Mouse (Mus musculus) neural tube, embryonic 11.5 days (tissue): Measurements from ENCODE around the gene Rab11fip5. TPM values are rescaled to one million over a fixed set of nuclear protein-coding genes. Genes with fewer than 3 reads are reported as not detected.

Experiments used
- ATAC-seq: fragments of 200-750 bp; cut with Nextera tagmentation; 2 replicates; pipeline ENCODE4 v1.8.0; 2017; ENCODE audit warnings: moderate number of reproducible peaks, mild to moderate bottlenecking, moderate TSS enrichment, moderate library complexity; ENCODE audit not compliant: insufficient read depth, low FRiP score, low TSS enrichment
- DNase-seq: peaks from one replicate; pipeline ENCODE4 v3.0.0-alpha.2; 2015; ENCODE audit warnings: low spot score
- H3K27ac ChIP-seq: fragments of 300-500 bp; sonication (generic); 2 replicates; pipeline ENCODE4 v1.5.1; 2014; ENCODE audit warnings: low read depth, mild to moderate bottlenecking, low read length
- H3K27me3 ChIP-seq: fragments of 300-500 bp; sonication (generic); 2 replicates; pipeline ENCODE4 v1.6.1; 2014; ENCODE audit warnings: mild to moderate bottlenecking, low read length, mixed read lengths; ENCODE audit not compliant: control insufficient read depth, insufficient read depth
- H3K36me3 ChIP-seq: fragments of 300-500 bp; sonication (generic); 2 replicates; pipeline ENCODE4 v1.6.1; 2014; ENCODE audit warnings: mild to moderate bottlenecking, low read length, moderate library complexity, mixed read lengths; ENCODE audit not compliant: control insufficient read depth, insufficient read depth
- H3K4me1 ChIP-seq: fragments of 300-500 bp; sonication (generic); 2 replicates; pipeline ENCODE4 v1.6.1; 2014; ENCODE audit warnings: low read length, mixed read lengths; ENCODE audit not compliant: control insufficient read depth, insufficient read depth
- H3K4me2 ChIP-seq: fragments of 300-500 bp; sonication (generic); 2 replicates; pipeline ENCODE4 v1.6.1; 2014; ENCODE audit warnings: low read depth, mild to moderate bottlenecking, moderate library complexity
- H3K4me3 ChIP-seq: fragments of 300-500 bp; sonication (generic); 2 replicates; pipeline ENCODE4 v1.5.1; 2014; ENCODE audit warnings: low read depth, low read length
- H3K9ac ChIP-seq: fragments of 300-500 bp; sonication (generic); 2 replicates; pipeline ENCODE4 v1.6.1; 2014; ENCODE audit warnings: mild to moderate bottlenecking, low read length
- H3K9me3 ChIP-seq: fragments of 300-500 bp; sonication (generic); 2 replicates; pipeline ENCODE4 v1.6.1; 2016; ENCODE audit warnings: low read length; ENCODE audit not compliant: control insufficient read depth
- WGBS: fragments of 180-500 bp; shearing (Covaris S2); extraction: QIAGEN DNeasy Blood & Tissue Kit; methylation state at CpG from one replicate; pipeline ENCODE4 v1.1.7; 2014; 5-methylcytosine and 5-hydroxymethylcytosine counted together
- polyA plus RNA-seq: library from polyadenylated mRNA; unstranded; fragments of >200 nt; fragmentation: Nextera tagmentation; extraction: Ambion mirVana; gene quantifications from 2 replicates; pipeline ENCODE4 v1.2.1, GENCODE M21; 2014

Gene Rab11fip5
- polyA plus RNA-seq = 4.4 and 5.5 TPM in 2 replicates

DNA sequence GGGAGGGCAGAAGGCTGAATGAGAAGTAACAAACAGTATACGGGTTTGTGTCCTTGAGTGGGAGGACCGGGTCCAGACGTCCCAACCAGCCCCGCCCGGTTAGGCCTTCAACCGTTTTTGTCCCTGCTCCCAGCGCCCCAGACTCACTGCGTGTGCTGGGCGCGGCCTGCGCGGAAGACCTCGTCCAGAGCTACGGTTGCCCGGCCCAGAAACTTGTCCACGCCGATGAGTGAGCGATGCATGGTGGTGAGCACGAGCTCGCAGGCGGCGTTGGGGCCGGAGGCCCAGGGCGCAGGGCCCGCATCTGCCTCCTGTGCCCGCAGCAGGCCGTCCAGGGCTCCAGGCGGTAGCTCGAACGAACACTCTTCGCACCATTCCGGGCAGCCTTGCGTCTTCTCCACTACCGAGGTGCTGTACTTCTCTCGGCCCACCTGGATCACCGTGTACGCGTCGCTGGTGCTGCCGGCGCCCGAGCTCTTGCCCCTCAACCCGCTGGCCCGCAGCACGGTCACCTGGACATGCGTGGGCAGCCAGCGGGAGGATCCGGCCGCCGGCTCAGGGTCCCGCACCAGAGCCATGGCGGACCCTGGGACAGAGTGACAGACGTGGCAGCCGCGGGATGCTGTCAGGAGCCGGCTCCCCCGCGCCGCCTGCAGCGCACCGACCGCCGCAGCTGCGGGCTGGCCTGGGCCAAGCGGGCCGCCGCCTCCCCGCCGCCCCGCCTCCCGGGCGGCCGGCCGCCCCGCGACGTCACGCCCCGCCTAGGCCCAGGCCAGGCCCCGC is at the start of gene Rab11fip5:
Rab11fip5 (minus strand) TSS at position 684 of the 783 bp plus-strand sequence.
- Histone ChIP-seq H3K27me3 (0 out of 2 replicates have a peak, but pooled peaks cover 2% of the 10 kb centered on the region), H3K4me1 (no peaks in the 10 kb centered on the region; the same call in 1 of the 2 replicates), H3K4me3 (peak within 1 kb of the TSS; percentile 70), H3K4me2 (peak within 1 kb of the TSS; percentile 87), H3K9me3 (no peaks in the 10 kb centered on the region), H3K9ac (peak within 1 kb of the TSS; percentile 59), H3K36me3 (no peaks in the 10 kb centered on the region), H3K27ac (peak within 1 kb of the TSS; percentile 46; the same call in 1 of the 2 replicates)
- DNase-seq = peak; percentile 51
- ATAC-seq = peak; percentile 17
- WGBS = 2% methylated on average over 65 of the region's 80 CpGs

DNA sequence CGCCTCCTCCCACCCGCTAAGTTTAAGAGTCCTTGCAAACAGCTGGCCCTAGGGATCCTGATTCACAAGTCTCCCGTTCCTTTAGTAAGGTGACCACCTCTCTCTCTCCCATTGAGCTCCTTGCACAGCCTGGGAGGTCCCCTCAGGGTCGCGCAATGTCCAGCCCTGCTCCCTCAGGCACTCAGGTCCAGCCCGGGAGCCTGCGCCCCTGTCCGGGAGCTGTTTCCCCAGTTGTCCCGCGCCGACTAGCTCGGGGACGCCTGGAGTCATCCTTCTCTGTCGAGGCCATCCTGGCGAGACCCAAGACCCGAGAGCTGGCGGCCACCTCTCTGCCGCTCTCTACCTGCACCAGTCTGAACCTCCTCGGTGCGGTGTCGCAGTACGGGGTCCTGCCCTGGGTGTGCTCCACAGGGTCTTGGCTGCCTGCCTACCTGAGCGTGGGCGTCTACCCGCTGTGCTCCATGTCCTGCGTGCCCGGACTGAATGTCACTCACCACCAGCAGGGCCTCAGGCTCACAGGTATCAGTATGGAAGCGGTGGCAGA is 49.5 kb upstream of the Rab11fip5 start, which contains the start of gene Noto:
Noto (plus strand) TSS at position 51 of the 544 bp plus-strand sequence.
- no peaks in the 10 kb centered on the region for H3K9me3 ChIP-seq
- H3K4me2 ChIP-seq = no peak within 1 kb of the TSS
- H3K9ac ChIP-seq = no peak within 1 kb of the TSS
- DNase-seq (peak; percentile 8), ATAC-seq (no peak)
- no peaks in the 10 kb centered on the region for H3K36me3 ChIP-seq
- H3K4me1 ChIP-seq = no peaks in the 10 kb centered on the region
- H3K27me3 ChIP-seq = peaks cover 14% of the 10 kb centered on the region
- 12% methylated on average over 28 of the region's 28 CpGs for WGBS
- H3K27ac ChIP-seq = no peak within 1 kb of the TSS
- no peak within 1 kb of the TSS for H3K4me3 ChIP-seq

DNA sequence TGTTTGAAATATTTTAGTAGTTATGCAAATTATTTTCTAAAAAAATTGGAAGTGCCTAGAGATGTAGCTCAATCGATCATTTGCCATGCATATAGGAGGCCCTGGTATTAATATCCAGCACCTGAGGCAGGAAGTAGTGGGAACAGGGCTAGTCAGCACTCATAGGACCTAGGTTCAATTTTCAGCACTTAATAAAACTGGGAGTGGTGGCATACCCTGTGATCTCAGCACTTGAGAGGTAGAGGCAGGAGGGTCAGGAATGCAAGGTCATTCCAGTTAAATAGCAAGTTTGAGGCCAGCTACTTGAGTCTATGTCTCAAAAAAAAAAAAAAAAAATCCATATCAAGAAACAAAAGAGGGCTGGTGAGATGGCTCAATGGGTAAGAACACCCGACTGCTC is 44.7 kb upstream of the Rab11fip5 start:
- Histone ChIP-seq H3K27me3 (peaks cover 12% of the 10 kb centered on the region), H3K4me2 (no peak overlapping the region), H3K4me3 (no peak overlapping the region), H3K27ac (no peak overlapping the region), H3K9me3 (no peaks in the 10 kb centered on the region), H3K36me3 (no peaks in the 10 kb centered on the region), H3K4me1 (no peaks in the 10 kb centered on the region), H3K9ac (no peak overlapping the region)
- WGBS = 89% methylated on average over 2 of the region's 2 CpGs
- DNase-seq (peak; percentile 2), ATAC-seq (no peak)

DNA sequence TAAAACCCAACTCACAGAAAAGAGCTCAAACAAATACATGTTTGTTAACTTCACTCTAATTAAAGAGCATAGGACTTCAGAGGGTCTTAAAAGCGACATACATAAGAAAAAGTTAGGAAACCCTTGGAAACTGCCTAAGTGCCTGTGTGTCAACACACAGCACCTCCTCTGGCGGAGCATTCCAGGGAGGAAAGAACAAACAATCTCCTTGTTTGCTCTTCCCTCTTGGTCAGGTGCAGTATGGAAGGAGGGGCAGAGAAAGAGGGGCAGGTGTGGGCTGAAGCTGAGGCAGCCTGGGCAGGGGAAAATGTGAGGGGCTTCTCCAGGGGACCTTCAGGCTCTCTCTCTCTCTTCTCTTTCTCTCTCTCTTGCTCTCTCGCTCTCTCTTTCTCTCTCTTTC is 41.4 kb upstream of the Rab11fip5 start:
- Histone ChIP-seq H3K36me3 (no peaks in the 10 kb centered on the region), H3K27me3 (no peaks in the 10 kb centered on the region), H3K4me1 (no peaks in the 10 kb centered on the region), H3K9ac (no peak overlapping the region), H3K4me3 (no peak overlapping the region), H3K9me3 (no peaks in the 10 kb centered on the region), H3K4me2 (no peak overlapping the region), H3K27ac (no peak overlapping the region)
- WGBS = 47% methylated on average over 3 of the region's 3 CpGs
- DNase-seq = peak; percentile 1
- no peak for ATAC-seq

DNA sequence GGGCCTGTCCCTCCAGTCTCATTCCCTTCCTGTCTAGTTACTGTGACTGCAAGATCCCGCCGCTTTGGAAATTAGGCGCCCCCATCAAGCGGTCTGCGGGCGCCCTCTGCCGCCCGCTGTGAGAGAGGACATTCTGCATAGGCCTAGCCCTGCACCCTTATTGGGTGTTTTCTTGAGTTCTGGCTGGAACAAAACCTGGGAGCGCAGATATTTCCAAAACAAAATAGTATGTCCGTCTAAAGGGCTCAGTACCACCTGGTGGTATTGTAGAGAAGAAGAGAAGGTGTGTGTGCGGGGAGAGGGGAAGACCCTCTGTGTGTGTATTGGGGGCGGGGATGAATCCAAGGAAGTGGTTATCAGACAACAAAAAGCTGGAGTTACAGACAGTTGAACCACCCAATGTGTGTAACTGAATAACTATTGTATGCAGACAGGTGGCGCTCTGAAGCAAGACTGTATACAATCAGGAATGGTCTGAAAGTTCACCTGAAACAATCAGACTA is 36.4 kb upstream of the Rab11fip5 start:
- Histone ChIP-seq H3K9me3 (no peaks in the 10 kb centered on the region), H3K27ac (no peak overlapping the region), H3K4me3 (no peak overlapping the region), H3K4me2 (no peak overlapping the region), H3K36me3 (no peaks in the 10 kb centered on the region), H3K27me3 (peaks cover 36% of the 10 kb centered on the region), H3K9ac (no peak overlapping the region), H3K4me1 (no peaks in the 10 kb centered on the region; the same call in 1 of the 2 replicates)
- DNase-seq (peak; percentile 85), ATAC-seq (no peak)
- 13% methylated on average over 13 of the region's 13 CpGs for WGBS

DNA sequence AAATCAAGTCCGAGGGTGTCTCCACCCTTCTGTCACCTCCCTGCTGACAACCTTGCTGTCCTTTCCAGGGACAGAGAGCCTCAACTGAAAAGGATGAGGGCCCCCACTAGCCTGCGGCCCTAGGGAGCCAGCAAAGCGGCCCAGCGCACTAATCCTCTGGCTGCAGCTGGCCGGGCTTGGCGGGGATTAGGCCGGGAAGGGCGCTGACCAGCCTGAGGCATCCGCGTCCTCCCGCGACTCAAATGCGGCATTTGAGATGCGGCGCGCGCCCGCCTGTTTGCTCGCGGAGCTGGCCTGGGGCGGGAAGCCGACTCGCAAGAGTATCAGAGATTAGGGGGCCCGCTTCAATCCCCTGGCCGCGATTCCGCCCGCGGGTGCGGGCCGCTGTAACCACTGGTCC is 34.6 kb upstream of the Rab11fip5 start:
- Histone ChIP-seq H3K27me3 (peaks cover 36% of the 10 kb centered on the region), H3K9me3 (no peaks in the 10 kb centered on the region), H3K4me3 (peak overlapping the region; percentile 15), H3K36me3 (no peaks in the 10 kb centered on the region), H3K4me1 (no peaks in the 10 kb centered on the region; the same call in 1 of the 2 replicates), H3K27ac (no peak overlapping the region), H3K4me2 (peak overlapping the region; percentile 35), H3K9ac (peak overlapping the region; percentile 15; the same call in 1 of the 2 replicates)
- 3% methylated on average over 31 of the region's 31 CpGs for WGBS
- DNase-seq (peak; percentile 42), ATAC-seq (no peak)

DNA sequence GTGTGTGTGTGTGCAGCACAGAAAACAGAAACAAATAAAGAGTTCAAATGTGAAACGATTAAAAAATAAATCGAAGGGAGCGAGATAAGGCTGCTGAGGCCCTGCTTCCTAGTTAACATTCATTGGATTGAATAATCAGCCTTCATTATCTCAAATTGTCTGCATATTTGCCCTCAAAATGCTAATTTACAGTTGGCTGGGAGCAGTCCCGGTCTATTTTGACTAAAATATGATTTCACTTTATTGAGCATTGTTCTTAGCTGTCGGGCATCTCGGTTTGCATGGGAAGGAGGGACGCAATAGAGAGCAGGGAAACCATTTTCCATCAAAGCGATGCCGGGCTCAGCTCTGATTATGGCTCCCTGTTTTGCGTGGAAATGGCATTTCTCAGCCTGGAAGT is 28.6 kb upstream of the Rab11fip5 start:
- no peak overlapping the region for H3K4me2 ChIP-seq
- no peak overlapping the region for H3K9ac ChIP-seq
- WGBS = 87% methylated on average over 10 of the region's 10 CpGs
- H3K4me1 ChIP-seq = no peaks in the 10 kb centered on the region
- ATAC-seq (no peak), DNase-seq (no peak)
- no peak overlapping the region for H3K4me3 ChIP-seq
- peaks cover 10% of the 10 kb centered on the region for H3K27me3 ChIP-seq
- no peaks in the 10 kb centered on the region for H3K36me3 ChIP-seq
- H3K27ac ChIP-seq = no peak overlapping the region
- H3K9me3 ChIP-seq = no peaks in the 10 kb centered on the region

DNA sequence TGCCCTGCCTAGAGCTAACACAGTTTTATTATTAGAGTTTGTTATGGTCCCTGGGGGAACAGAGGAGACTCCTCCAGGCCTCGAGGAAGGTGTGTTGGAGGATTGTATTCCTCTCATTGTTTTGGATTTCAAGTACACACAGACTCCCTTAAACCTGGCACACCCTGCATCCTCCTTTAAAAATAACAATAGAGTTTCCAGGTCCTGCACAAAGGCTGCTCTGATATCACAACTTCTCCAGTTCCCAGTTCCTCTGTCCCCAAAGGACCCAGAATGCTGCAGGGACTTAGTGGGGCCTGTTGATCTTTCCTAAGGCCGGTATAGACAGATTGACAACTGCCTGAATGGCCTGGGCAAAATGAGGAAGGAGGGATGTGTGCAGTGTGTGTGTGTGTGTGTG is 28.2 kb upstream of the Rab11fip5 start:
- ATAC-seq = no peak
- DNase-seq = no peak
- no peak overlapping the region for H3K4me2 ChIP-seq
- H3K4me1 ChIP-seq = no peaks in the 10 kb centered on the region
- H3K4me3 ChIP-seq = no peak overlapping the region
- H3K27ac ChIP-seq = no peak overlapping the region
- no peaks in the 10 kb centered on the region for H3K9me3 ChIP-seq
- WGBS = 68% methylated on average over 2 of the region's 2 CpGs
- no peak overlapping the region for H3K9ac ChIP-seq
- no peaks in the 10 kb centered on the region for H3K36me3 ChIP-seq
- peaks cover 6% of the 10 kb centered on the region for H3K27me3 ChIP-seq
